Mouse (Mus musculus) frontal cortex, adult 2 months (tissue): ENCODE results near the gene Ppm1l. TPM values are rescaled to one million over a fixed set of nuclear protein-coding genes. Genes with fewer than 3 reads are reported as not detected.

Experiments
- DNase-seq, 2 experiments: peaks; one replicate each; pipeline ENCODE4 v3.0.0; 2022; ENCODE audit warnings: low spot score in 1 of 2; ENCODE audit errors: extremely low spot score in 1 of 2
- polyA plus RNA-seq: library from polyadenylated mRNA; depleted of rRNA; stranded (reverse); fragments of >200 nt; gene quantifications from 2 replicates; pipeline ENCODE4 v1.2.3, GENCODE M21; 2012

The Ppm1l gene
- polyA plus RNA-seq, 1 experiment = 32.2 TPM

DNA sequence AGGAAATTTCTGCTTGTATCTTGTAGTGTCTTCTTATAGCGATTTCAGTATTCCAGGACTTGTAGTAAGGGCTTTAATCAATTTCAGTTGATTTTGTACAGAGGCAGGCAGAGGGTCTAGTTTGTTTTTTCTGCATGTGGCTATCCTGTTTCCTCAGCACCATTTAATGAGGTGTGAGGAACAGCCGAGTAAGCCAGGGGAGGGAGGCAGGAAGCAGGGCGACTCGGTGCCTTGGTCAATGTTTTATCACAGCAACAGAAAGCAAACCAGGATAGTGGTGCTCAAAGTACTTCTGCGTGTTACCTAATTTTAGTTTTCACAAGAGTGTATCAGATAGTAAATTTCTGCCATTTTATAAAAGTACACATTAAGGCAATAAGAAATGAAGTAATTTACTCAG is 13.2 kb downstream of the Ppm1l start:
- DNase-seq = no peak

DNA sequence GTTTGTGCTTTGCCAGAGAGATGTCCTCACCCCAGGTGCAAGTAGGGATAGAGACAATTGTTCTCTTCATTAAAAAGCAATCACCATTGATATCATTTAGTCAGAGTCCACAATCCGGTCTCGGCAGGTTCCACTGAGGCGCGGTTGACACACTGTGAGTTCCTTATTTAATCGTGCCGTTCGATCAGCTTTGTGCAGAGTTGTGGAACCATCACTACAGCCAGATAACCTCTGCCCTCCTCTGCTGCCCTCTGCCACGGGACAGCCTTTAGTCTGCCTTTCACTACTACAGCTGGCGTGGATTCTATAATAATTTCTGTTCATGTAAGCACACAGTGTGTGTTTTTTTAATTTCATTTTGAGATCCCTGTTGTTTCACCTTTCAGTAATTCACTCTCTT is 17.2 kb downstream of the Ppm1l start:
- no peak for DNase-seq

DNA sequence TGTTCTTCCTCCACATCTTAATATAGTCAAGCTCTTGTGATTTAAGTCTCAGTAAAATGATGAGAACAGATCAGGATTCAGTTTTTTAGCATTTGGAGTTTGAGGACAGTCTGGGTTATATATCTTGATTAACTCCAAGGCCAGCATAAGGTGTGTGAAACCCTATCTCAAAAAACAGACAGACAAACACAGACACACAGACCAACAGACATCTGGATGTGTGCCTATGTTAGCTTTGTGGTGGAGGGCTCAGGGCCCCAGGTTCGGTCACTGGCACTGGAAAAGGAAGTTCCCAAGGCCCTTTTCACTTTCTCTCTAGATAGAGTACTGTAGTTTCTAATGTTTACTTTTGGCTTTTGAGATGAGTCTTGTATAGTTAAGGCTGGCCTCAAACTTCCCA is 23.8 kb downstream of the Ppm1l start:
- DNase-seq = no peak

DNA sequence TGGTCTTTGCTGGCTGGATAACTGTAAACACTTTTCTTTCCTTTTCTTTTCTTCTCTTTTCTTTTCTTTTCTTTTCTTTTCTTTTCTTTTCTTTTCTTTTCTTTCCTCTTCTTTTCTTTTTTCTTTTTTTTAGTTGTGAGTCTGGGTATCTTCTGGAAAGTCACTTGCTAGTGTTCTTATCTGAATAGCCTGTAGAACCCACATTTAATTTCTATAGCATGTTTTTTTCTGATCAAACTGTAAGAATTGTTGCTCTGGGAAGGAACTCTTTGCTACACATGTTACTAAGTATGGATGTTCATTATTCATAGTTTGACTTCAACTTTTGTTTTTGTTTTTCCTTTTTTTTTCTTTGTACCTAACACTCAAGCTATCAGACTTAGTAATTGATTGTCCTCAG is 24.3 kb downstream of the Ppm1l start:
- no peak for DNase-seq

DNA sequence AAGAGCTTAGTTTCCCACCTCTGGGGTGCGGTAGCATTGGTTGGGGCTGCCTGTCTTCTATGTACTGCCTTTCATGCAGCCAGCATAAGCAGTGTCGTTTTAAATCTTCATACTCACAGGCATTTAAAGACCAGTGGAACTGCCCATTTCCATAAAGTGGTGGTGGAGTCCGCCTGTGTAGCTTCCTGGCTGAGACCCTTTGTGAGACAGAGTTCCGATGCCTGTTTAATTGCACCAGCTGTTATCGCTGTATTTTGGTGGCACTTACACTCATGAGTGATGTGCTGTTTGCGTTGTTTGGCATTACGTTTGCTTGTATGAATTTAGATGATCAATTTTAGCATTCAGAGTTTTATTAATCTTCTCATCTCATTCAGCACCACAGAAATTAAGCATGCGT is 24.9 kb downstream of the Ppm1l start:
- no peak for DNase-seq

DNA sequence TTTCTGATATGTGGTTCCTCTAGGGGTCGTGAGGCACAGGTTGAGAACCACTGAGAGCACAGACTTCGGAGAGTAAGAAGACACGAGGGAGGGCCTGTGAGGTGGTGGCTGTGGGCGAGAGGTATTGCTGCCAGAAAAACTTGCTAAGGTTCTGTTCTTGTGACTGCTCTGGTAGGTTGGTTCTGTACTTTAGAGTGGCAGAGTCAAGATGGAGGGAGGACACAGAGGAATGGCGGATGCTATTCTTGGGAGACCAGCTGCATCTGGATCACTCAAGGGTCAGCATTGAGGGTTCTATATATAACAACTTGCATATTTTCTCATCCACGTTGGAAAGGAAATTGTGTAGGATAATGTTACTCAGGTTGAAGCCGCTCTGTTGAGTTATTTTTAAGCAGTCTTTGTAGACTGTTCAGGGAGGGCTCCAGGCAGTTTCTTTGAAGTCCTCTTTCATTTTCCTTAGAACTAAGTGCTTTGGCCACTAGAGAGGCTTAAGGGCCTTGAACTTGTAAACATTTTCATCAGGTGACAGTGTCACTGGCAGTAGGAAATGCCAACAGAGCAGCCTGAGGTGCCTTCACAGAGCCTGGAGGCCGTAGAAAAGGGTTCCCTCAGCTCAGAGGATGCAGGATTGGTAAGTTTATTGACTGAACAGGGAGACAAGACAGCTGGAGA is 25.7 kb downstream of the Ppm1l start:
- DNase-seq = peak in 1 of 2 experiments; percentile 43

DNA sequence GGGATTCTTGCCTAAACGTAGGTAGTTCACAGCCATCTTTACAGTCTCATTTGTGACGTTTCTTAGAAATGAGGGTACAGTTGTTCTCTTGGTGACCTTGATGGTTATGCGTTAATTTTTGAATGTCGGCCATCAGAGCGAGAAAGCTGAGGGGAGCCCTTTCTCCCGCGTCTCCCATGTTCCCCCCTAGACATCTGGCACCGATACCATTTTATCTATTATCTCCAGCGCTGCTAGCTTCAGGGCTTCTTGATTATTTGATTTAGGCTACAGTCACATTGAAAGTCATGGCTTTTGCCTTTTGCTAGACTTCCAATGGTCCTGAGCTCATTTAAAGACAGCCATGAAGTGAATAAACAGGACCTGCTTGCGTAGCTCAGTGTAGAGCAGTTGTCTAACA is 26.5 kb downstream of the Ppm1l start:
- no peak for DNase-seq

DNA sequence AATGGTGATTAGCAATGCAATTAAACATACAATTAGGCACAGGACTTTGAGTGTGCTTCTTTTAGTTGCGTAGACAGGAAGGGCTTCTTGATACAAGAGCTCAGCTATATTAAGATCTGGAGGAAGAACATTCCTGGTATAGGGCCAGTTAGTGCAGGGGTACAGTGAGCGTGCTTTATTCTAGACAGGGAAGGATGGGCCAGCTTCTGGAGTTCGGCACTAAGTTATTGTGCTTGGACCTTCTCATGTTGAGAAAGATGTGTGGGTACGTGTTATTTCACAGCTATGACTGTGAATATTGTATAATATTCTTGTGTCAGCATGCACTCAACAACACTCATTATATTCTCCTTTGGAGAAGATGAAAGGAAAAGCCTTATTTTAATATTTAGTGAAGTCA is 29.9 kb downstream of the Ppm1l start:
- DNase-seq = peak in 1 of 2 experiments; percentile 35

DNA sequence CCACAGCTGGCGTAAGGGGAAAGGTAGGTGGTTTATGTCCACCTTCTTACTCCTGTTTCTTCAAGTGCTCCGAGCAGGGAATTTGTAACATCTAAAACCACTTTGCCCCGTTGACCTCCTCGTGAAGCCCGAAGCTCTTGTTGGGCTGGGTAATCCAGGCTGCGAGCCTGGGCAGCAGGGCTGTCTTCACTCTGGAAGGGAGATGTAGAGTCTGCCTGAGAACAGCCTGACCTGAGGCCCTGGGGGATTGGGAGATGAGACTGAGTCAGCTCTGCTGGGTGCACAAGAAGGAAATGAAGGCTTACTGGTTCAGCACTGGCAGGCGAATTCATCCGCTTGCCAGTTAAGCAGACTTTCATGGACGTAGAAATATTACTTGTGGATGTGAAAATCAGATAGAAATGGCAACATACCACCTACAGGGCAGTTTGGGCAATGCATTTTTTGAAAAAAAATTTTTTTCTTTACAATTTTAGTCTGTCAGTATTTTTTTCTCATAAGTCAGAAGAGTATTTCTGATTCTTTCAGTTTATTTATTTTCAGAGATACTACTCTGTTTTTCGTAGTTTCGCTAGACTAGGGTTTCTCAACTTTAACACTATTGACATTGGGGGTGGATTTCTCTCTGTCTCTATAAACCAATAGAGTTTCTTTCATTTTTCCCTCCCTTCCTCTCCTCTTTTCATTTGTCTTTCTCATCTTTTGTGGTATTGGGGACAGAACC is 31.7 kb downstream of the Ppm1l start:
- DNase-seq = no peak

DNA sequence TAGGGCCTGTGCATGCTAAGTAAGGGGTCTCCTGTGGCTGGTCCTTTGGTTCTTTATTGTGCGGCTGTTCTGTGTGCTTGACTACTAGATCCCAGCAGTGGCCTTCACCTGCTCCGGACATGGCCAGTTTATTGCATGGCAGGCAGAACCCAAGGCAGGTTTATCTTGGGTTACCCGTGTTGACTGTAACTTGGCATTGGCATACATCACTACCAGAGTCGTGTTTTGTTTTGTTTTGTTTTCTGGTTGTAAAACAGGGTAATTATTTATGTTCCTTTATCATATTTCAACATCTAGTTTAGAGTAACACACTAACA is 32.2 kb downstream of the Ppm1l start:
- DNase-seq = no peak

DNA sequence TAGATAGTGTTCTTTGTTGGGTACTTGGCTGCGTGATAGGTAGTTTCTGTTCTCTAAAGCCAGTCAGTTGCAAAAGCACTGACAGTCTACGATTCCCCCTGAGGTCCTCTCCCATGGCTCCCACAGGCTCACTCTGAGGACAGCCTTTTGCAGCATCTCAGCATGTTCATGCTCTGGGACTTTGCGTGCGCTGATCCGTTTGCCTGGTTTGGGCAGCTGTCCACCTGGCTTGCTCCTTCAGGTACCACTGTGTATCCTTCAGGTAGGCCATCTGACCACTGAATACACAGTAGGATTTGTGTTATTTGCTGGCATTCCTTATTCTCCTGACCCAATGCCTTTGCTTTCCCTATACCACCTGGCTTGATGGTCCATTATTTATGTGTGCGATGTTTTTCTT is 33.3 kb downstream of the Ppm1l start:
- no peak for DNase-seq

DNA sequence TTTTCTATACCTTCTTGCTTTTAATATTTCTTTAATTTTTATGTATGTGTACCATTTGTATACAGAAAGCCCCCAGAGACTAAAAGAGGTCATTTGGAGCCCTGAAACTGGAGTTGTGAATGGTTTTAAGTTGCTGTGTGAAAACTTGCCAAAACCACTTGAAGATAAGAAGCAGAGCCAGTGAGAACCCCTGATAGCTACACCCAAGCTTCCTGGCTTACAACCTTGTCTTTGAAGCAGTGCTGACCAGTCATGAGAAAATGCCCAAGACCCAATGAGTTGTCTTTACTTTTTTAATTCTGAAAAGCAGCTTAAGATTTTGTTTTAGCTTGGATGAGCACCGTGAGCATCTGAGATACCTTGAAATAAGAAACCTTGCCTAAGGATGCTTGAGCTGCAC is 35.5 kb downstream of the Ppm1l start:
- DNase-seq = no peak

DNA sequence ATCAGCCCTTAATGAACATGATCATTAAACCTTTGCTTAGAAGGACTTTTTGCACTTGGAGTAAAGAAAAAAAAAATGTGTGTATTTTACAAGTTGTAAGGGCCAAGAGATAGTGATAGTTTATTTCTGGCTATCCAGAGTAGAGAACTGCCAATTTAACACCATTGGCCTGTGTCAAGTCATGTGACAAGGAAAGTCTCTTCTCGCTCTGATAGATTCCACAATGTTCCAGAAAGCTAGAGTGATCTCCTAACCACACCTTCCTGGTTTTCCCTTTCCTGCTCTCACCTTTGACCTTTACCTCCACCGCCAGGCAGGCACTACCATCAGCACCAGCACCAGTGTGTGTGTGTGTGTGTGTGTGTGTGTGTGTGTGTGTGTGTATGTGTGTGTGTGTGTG is 38.0 kb downstream of the Ppm1l start:
- no peak for DNase-seq

DNA sequence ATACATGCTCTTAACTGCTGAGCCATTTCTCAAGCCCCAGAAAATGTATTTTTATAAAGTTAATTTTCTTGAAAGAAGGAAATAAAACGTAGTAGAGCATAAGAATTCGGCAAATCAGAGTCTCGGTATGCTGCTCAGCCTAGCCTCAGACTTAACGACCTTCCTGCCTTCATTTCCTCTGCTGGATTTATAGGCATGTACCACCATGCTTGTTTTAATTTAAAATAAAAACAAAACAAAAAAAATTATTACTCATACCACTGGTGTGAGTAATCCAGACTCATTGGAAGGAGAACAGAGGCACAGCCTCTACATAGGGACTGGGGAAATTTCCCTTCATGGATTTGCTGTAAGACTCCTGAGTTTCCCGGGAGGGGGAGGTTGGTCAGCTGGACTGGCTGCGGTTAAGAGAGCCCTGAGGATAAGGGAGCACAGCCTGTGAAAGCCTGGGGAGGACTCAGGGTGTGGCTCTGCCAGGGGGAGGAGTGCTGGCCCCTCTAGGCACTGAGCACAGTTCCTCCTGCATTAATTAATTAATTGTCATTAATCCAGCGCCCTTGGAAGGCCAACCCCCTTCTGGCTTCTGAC is 39.5 kb downstream of the Ppm1l start:
- DNase-seq = no peak

DNA sequence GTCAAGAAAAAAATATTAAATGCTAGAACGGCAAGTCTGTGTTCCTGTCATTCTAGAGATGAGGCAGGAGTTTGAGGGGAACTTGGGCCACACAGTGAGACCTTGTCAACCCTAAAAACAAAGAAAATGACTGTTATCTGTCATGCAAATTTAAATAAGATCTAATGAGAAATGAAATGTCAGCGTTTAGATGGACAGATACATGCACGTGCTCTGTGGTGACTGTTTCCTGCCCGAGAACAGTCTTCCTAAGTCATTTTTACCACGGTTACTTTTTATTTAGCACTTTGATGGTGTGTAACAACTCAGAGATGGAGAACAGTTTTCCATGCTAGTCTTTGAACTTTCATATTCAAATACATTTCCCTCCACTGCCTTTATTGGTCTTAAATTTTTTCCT is 40.1 kb downstream of the Ppm1l start:
- no peak for DNase-seq

DNA sequence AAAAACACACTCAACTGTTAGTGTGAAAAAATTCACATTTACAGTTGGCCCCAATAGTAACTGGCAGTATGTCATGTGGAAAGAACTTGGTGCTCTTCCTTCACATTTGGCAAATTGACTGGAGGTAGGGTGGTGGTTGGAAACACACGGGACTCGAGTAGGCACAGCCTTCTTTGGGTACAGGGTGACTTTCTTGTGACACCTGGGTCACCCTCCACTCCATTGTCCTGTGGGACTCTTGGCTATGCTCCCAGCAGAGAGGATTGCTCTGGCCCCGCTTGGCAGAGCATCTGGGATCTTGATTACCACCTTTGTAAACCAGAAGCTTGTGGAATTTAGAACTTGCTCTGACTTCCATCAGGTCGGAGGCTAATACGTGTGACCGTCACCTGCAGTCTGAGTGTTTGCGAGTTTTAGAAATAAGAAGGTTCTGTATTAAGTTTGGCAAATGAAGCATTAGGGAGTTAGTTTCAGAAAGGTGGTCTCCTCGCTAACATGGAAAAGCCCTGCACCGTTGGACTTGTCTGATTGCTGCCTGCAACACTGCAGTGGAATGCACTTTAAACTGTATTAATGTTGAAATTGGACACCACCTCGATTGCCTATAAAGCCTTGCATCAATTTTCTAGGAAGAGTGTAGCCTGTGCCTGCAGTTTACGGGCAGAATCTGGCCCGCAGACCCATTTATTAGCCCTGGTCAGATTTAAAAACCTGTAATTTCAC is 41.4 kb downstream of the Ppm1l start:
- no peak for DNase-seq

DNA sequence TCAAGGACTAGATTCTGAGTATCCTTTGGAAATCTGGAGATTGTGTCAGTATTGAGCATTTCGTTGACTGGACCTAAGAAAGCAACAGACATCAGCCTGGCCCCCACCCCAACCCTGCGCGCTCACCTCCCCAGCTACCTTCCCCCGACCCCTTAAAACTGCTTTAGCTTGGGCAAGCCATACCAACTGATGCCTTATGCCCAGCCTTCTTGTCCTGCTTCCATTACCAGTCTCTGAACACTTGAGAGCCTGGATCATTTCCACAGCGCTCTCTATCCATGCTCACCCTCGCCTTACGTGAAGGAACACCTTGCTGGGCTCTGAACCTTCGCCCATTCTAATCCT is 41.9 kb downstream of the Ppm1l start:
- no peak for DNase-seq

DNA sequence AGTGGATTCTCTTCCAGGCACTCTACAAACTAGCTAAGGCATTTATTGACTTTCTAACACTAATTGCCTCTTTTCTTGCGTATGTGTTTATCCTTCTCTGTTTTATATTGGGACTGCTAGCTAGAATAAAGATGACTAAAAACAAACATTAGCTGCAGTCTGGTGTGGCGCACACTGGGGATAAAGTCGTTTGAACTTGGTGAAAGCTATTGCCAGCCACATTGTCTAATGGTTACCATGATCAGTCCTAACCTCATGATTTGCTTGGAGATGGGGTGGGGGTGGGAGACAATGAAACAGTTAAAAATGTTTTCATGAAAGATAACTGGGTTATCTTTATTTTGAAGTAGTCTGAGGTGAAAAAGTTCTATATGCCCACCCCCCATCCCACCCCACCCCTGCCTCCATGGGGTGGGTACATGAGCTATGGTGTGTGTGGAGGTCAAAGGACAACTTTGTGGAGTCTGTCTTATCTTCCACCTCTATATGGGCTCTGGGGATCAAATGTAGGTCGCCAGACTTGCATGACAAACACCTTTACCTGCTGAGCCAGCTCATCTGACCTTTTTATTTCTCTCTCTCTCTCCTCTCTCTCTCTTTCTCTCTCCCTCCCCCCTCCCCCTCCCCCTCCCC is 43.7 kb downstream of the Ppm1l start:
- DNase-seq = no peak

DNA sequence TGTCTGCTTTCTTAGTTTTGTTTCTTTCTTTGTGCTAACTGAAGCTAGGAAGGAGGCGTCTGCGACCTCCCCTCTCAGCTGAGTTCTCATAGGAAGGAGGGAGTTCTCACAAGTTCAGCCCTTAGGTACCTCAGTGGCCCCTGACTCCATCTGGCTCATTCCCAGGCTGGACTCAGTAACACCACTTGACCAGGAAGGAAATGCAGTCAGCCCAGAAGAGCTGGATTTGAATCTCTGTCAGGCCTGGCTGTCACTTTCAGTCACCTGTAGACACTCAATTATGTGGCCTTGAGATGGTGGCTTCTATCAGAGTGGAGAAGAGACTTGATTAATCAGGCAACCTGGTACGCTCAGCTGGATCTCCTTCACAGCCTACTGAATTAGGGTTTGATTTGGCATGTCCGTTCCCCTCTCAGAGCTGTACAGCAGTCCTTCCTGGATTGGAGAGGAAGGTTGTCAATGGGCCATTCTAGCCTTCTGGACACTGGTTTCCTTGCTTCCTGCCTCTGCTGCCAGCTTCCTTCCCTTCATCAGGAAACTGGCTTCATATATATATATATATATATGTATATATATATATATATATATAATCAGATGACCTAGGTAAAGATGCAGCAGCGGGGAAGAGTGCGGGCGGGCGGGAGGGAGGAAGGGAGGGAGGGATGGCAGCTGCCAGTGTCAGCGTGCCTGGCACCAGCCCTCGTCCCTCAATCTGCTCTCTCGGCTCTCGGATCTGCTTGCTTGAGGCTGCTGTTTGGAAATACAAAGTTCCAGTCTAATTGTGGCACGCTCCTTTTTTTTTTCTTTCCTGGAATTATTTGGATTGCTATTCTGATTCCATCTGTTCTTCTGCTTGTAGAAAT is 45.1 kb downstream of the Ppm1l start:
- peak in 1 of 2 experiments; percentile 45 for DNase-seq

DNA sequence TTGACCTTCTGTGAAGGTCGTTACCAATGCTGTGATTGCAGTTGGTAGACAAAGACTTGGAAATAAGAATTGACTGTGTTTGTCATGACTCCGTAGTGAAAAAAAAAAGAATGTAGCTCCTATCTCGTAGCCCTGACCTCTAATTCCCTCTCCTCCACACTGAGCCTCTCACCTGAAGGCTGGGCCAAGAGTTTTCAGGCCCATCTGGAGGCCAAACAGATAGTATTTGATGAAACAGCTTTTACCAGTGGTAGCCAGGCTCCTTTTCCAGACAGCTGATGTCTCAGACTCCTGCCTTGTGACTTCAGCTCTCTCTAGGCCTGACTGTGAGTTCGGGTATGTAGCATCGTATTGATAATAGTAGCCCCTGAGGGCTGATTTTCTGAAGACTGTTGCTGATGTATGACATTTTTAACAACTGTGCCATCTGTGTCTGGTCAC is 45.7 kb downstream of the Ppm1l start:
- no peak for DNase-seq
